Mouse (Mus musculus) telencephalon, adult 2 months (tissue): ENCODE measurements around the gene Dnm3.

Experiments
- DNase-seq: peaks from one replicate; pipeline ENCODE4 v3.0.0-alpha.2; 2011; ENCODE audit warnings: low read depth, low spot score

The Dnm3 gene

DNA sequence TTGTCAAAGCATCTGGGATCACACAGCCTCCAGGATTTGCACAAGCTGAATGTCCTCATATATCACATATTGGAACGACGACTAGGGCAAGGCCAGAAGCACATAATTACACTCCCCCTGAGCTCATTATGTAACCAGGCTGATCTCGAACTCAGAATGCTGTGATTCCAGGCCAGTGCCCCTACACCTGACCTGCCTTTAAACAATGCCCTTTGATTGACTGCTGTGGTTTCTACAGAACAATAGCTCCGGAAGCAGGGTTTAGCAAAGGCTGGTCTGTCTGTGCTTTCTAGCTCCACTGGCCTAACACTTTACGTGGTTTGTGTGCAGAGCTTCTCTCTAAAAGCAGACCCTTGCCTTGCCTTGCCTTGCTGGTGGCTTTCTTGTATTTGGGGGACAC is 315.6 kb downstream of the Dnm3 start:
- no peak for DNase-seq

DNA sequence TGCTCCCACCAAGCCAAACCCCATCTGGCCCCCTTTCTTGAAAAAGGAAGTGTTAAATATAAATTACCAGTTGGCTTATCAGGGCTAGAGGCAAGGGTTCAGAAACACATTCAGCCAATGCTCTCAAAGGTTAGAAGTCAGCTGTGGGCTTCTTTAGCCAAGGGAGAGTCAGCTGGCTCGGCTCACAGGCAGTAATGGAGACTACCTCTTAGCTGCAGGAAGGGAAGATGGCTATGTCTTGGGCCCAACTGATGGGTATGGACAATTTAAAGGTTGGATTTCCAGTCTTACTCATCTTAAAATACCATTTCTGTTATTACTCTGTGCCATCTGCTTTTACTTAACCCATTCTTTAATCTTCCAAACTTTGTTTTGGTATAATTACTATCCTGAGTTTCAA is 317.1 kb downstream of the Dnm3 start:
- DNase-seq: no peak

DNA sequence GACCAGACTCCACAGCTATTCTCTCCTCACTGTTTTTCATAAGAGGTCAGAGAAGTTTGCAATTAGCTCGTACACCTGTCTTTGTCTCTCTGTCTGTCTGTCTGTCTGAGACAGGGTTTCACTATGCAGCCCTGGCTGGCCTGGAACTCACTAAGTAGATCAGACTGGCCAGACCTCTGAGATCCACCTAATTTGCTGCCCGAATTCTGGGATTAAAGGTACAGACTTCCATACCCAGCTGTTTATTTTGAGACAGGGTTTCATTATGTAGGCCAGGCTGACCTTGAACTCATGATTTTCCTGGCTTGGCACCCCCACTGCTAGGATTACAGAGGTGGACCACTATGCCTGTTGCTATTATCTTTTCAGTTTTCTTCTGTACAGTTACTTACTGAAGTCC is 319.3 kb downstream of the Dnm3 start:
- no peak for DNase-seq

DNA sequence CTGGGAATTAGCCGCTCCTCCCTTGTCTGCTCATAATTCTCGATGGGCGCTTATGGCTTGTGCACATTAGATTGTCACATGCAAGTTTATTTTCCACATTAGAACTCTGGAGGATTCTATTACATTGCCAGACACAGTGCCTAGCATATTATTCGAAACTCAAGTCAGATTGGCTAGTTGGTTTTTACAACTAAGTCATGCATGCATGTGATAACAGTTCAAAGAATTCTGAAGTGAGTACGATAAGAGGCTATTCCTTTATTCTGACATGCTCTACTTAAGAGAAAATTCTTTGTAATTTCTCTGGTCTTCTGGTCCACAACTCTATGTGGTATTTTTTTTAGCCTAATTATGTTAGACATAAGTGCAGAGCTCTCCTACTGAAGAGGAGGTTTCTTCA is 320.2 kb downstream of the Dnm3 start:
- DNase-seq: no peak

DNA sequence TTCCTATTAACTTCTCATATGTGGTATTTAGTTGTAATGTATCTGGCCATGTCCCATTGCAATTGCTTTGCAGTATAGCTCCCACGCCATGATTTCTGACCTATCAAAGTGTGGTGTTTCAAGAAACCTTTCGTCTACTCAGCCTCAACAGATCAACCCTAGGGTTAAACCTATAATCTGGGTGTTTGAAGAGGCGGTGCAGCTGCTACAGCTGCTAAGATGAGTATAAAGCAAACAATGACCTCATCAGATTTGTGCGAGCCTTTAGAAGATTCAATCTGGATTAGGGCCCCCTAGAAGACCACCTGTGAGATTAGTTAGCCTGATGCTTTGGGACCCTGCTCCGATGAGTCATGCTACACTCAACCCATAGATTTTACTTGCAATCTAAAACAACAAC is 321.0 kb downstream of the Dnm3 start:
- no peak for DNase-seq

DNA sequence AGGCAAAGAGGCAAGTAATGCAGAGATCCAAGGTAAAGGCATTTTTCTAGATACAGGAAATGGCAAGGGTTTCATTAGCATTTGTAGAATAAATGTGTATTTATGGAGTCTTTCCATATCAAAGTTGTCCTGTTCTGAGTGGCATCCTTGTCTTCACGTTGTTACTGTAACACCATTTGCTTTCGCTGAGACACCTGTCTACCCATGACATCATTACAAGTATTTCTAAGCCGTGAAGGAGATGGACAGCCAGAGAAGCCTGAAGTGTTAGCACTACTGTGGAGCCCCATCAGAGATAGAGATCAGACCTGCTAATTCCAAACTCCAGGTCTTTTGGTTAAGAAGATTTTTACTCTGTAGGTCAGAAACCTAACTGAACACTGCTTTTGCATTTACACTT is 322.3 kb downstream of the Dnm3 start:
- DNase-seq: no peak

DNA sequence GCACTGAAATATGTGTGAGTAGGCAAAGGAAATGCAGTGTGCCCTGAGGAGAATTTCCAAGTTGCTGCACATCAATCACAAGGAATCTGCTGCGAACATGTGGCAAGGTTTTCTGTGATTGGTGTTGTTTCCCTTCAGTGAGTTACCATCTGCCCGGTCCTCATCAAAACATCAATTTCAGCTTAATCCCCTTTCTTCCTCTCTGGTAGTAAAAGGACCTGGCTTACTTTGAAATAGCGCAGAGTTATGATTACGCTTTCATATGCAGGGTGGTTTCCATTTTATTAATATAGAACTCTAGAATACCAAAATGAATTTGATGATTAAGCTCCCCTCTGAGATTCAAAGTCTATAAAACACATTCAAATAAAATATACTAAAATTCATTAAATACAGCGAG is 324.7 kb downstream of the Dnm3 start:
- no peak for DNase-seq

DNA sequence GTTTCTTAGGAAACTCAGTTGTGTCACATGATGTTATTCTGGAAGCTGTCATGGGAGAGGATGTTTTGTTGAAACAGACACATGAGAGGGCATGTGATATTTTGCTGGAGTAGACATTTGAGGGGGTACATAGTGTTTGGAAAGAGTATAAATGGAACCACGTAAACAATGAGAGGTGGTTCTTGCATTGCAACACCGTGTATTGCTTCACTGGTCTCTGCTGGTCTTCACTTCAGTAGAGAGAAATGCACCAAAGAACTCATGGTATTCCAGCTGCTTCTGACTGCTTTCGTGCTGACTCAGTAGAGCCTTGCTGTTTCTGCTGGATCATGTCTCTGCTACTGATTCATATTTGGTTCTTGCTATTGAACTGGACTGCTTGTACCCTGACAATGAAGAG is 328.1 kb downstream of the Dnm3 start:
- no peak for DNase-seq

DNA sequence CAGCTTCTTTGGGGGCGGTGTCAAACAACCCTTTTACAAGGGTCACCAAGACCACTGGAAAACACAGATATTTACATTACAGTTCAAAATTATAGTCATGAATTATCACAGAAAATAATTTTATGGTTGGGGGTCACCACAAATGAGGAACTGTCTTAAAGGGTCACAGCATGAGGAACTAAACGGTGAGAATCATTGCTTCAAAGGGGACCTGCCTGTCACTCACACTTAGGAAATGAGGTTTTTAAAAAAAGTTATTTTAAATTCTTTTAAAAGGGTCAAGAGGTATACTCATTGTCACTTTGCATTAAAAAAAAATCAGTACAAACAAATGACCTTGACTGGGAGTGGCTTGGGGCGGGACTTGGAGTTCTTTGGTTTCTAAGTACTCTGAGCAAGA is 330.3 kb downstream of the Dnm3 start:
- no peak for DNase-seq

DNA sequence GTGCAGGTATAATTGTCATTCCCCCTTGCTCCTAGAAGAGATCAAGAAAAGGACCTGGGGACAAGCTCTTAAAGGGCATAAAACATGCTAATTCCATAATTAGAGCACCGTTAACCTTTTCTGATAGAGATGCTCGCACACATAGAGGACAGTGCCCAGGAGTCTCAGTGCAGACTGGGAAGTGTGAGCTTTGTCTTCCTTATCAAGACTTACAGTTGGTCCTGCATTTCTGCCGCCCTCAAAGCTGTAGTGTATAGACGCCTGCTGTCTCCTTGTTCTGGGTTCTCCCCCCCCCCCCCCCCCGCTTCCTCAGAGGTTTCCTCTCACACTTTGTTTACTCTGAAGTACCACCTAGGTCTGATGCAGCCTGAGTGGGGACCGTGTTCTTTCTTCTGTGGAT is 332.1 kb downstream of the Dnm3 start:
- no peak for DNase-seq

DNA sequence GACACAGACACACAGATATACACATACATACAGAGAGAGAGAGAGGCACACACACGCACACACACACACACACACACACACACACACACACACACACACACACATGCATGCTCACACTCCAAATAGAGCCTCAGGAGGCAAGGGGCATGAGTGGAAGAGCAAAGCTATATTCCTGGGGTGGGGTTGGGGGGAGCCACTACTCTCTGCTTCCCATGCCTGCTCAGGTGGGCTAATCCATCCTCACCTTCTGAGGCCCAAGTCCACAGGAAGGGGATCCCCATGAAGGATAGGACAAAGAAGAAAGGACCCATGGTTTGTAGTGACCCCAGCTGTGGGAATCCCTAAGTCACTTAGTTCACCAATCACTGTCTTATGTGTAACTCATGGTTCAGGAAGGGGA is 332.8 kb downstream of the Dnm3 start:
- DNase-seq: no peak

DNA sequence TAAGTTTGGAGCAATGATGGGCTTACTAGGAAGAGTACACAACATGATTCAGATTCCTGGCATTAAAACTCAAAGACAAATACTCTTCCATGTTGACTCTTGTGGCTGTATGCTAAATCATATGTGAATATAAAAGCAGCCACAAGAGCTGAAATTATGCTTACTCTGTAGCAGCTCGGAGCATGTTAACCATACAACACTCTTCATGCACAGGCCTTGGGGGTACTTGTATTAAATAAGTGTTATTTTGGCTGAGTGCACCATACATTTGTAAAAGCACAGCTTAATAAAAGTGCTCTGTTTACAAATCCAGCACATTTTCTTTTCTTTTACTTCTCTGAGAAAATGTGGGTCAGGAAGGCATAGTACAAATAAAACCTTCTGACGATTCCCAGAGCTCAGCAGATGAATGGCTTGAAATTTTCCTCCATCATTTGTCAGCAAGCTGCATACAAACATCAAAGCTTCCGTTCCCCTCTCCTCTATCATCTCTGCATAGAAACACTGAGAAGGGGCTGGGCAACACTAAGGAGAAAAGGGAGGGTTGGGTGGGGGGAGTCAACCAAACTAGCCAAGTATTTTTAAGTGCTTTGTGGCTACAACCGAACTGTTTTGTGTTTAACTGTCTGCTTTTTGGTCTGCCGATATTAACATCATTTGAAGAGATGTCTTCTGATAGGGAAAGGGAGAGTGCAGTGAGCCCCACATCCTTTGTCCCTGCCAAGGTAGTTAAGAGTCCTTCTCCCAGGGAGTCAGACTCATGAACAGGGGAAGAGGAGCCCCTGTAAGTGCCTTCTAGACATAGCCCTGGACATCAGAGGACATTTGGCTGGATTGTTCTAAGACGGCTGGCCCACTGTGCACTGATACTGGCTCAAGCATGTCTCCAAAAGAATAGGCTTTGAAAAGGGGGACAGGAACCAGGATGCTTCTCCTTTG is 333.6 kb downstream of the Dnm3 start:
- no peak for DNase-seq

DNA sequence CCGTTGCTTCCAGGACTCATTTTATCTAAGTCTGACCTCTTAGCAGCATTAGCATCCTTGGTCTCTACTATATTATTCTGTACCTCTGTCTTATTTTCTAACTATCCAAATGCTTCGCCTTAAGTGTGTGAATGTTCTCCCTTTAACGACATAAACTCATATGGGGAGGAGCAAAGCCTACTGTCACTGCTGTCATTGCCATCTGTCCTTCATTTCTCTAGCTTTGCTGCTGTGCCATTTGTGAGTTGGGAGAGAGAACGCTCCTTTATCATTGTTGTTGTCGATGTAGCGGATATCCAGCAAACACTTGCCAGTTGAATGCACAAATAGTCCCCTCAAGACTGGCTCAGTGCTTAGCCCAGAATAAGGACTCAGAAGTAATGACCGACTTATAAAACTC is 335.5 kb downstream of the Dnm3 start:
- DNase-seq: no peak

DNA sequence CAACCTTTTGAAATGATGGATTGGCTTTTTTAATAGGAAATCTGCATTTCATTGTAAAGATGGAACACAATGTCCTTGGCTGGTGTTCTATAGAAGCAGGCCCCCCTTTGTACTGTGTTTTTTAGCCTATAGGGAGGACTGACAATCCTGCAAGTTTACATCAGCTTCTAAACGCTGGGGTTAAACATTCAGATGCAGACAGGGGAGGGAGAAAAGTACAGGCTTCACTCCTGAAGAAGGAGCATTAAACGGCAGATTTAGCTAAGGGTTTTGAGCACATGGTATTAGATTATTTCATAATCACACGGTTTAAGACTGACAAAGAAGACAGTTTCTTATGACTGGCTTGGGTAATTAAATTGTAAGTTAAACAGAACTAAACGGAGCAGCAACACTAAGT is 341.5 kb downstream of the Dnm3 start:
- DNase-seq: no peak

DNA sequence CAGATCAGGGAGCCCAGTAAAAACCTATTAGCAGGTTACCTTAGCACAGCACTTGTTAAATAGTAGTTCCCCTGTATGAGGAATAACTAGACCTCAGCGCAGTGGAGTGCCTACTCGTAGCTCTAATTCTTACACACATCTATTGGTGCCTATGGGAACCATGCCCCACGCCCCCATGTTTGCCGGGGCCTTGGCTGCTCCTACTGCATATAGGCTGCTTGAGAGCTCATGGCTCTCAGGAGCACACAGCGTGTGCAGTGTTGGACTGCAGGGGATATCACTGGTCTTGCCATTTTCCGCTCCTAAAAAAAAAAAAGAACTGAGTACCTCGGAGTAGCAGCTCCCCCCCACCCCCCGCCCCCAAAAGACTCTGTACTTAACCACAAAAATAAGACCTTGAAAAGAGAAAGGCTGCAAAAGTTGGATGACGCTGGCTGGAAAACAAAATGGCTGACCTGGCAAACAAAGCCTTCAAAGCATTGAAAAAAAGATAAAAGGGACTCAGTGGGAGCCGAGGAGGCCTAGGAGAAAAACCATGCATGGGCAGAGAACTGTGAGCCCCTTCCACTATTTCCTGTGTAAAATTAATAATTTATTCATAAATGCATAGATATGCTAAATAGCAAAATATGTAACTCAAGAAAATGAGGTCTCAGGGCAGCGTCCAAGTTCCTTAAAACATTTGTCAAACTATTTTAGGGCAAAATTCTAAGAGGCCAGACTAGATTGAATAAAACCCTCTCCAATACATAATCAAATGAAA is 342.2 kb downstream of the Dnm3 start:
- no peak for DNase-seq

DNA sequence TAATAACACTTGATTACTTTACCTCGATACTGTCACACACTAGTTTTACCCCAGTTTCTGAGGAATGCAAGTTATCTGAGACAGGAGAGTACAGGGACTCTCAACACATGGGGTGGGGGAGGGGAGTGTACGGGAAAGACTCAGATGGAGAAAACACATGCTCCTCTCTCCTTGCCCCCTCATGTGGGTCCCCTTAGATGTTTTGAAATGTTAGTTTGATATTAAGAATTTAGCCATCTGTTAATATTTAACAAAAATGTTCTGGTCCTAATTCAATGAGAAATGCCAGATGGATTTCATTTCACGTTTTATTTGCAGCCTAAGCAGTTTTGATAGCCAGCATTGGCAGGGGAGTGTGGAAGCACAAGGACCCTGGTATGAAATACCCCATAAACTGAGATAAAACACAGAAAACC is 343.2 kb downstream of the Dnm3 start:
- DNase-seq: no peak

DNA sequence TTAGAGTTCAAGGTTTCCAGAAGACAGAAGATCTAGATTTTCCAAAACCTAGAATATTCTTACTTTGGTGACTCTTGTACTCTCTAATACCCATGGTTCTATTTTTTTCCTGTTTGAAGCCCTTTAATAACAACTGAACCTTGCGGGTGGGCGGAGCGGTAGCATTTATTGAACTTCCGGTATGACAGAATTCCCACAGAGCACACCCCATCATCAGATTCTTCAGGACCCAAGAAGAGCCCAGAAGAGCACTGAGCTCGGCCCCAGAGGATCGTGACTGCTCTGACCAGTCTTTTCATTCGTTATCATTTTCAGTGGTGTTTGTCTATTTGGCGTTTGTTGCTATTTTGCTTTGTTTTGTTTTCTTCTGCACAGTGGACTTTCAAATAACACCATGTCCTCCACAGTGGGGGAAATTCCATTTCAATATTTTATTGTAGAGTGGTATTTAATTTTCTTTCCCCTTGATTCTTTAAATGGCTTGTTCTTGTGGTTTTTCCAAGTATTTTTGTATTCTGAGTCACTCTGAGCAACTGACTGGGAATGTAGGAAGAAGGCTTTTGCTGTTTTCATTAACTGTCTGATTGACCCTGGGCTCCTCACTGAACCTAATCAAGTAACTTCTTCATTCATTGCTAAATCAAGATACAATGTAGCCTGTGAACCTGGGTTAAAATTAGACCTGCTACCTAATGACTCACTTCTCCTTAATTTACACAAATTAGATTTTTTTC is 344.8 kb downstream of the Dnm3 start:
- no peak for DNase-seq

DNA sequence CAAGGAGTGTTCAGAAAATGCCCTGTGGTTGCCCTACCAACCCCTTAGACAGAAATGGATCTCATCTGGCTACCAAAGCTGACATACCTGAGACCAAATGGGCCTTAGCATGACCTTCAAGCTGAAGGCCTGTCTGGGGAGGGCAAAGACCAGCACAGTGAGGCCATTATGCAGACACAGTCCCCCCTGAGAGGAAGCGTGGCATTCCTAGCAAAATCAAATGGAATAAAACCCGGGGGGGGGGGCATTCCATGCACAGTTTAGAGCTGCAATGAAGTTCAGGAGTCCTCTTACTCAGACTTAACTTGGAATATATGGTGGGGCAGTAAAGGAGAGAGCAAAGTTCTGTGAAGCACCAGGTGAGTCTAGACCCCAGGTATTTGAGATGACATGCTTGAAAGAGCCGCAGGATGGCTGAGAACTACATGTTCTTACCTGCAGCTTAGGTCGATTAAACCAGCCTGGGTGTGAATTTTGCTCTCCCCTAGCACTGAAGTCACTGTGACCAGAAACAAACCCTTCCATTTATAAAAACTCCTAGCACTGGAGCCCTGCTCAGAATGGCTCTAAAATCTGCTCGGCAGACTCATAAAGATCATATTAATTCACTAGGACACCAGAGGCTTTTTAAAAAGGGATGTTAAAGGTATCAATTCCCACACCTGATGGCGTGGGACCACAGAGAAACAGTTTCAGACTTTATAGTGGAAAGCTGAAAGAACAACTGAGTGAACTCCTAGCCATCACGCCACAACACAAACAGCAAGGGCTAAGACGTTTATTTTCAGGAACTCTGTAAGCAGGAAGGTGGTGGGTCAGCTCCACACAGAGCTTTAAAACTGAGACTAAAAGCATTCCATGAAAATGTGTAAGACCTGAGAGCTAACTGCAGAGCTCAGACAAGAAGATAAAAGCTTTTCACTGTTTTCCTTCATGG is 350.7 kb downstream of the Dnm3 start:
- no peak for DNase-seq

DNA sequence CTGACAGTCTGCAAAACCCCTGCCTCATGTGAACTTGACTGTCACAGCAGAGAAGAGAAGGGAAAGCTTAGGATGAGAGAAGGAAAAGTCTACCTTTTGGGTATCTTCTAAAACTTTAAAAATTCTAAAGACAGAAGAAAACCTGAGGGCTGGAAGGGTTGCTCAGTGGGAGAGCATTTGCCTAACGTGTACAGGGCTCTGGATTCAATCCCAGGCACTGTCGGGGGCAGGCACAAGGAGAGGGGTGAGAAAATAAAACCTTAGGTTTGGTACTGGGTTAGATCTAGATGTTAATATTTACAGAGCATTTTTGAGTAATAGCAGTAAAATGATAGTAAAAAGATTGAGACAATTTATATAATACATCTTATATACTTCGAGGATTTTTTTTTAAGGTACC is 353.4 kb downstream of the Dnm3 start:
- no peak for DNase-seq

DNA sequence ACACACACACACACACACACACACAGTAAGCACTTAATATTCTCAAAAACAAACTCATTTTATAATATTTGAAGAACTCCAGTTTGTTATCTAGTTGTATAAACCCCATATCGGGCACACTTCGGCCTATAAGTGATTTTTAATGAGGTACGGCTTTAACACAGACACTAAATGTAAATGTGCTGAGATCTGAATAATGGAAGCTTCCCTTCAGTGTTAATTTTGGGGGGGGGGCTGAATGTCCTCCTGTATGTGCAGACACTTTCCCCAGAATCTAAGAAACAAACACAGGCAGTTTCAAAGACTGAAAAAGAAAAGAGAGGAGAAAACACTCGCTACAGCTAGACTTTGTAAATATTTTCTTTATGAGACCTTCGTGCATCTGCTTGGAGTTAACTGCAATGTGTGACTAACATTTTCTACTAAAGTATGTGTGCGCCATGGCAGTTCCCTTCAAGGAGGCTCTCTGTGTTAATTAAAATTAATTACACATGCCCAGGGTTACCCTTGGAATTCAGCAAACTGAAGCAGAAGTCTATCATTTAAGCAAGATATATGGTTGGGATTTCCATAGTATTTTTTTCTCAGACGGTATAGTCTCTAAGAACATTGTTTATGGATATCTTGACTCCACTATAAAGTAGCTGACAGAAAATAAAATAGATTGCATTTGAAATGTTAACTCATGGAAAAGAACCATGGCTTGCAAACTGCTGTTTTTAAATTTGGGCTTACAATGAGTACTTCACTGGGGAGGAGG is 356.2 kb downstream of the Dnm3 start:
- DNase-seq: no peak

DNA sequence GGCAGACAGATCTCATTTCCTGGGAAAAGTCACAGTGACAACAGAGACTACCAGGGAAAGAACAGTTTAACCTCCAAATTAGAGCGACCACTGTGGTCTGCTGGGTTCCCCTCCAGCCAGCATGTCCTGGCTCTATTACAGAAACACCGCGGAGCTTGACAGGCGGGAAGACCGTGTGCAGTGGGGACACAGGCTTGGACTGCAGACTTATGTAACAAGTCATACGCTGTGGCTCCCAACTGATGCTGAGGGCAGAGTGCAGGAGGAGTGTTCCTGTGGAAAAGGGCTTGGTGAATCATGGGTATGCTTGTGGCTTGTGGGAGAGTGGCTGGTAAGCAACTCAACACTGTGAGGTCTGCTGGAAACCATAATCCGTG is 368.4 kb downstream of the Dnm3 start:
- DNase-seq: no peak
